9 mouse cellular contexts compared by ENCODE assay signal in the genomic region with DNA sequence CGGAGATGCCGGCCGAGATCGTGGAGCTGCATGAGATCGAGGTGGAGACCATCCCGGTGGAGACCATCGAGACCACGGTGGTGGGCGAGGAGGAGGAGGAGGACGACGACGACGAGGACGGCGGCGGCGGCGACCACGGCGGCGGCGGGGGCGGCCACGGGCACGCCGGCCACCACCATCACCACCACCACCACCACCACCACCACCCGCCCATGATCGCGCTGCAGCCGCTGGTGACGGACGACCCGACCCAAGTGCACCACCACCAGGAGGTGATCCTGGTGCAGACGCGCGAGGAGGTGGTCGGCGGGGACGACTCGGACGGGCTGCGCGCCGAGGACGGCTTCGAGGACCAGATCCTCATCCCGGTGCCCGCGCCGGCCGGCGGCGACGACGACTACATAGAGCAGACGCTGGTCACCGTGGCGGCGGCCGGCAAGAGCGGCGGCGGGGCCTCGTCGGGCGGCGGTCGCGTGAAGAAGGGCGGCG. TPM values are rescaled to one million over a fixed set of nuclear protein-coding genes. Genes with fewer than 3 reads are reported as not detected.
DNase-seq lines count a peak whose midpoint lies in the region; ATAC-seq and TF ChIP-seq lines count a peak whose summit lies in the region.
"Had no signal": no experiment of that assay in that cellular context is flagged by ENCODE, and none has a peak within 500 bp of the region (broad histone marks: within the 10 kb centered on the region; RNA-seq: fewer than 3 reads in every experiment).

No protein-coding gene starts in this region.

- peak overlapping the region; percentile 100 for H3K4me3 ChIP-seq in kidney, adult 2 months (ENCODE audit: insufficient read depth, low read depth, low read length)
- peak overlapping the region; percentile 94 for H3K4me3 ChIP-seq in liver, embryonic 11.5 days (ENCODE audit: low read depth, low read length)
- H3K4me3 ChIP-seq in neural tube, embryonic 15.5 days (replicated peaks), result peak overlapping the region; percentile 97

- TF ChIP-seq CTCF in kidney, adult 2 months (conservative IDR thresholded peaks at IDR 0.05; ENCODE audit: insufficient read depth, insufficient read length, low read depth, low read length), result no peak

- H3K4me1 ChIP-seq in kidney, adult 2 months (ENCODE audit: control insufficient read depth, insufficient read depth, low read length), result peaks cover 2% of the 10 kb centered on the region; the same call in 1 of the 2 replicates
- peaks cover 34% of the 10 kb centered on the region for H3K4me1 ChIP-seq in liver, embryonic 11.5 days (replicated peaks; ENCODE audit: control insufficient read depth, insufficient read depth, low read length)
- peaks cover 44% of the 10 kb centered on the region for H3K4me1 ChIP-seq in neural tube, embryonic 15.5 days

- WGBS in kidney, adult 2 months, result 1% methylated on average over 58 of the region's 71 CpGs
- 1% methylated on average over 60 of the region's 71 CpGs for WGBS in liver, embryonic 11.5 days
- 0% methylated on average over 53 of the region's 71 CpGs for WGBS in neural tube, embryonic 15.5 days

- peak; percentile 38 for DNase-seq in embryo, embryonic 10 days (ENCODE audit: low spot score)
- DNase-seq in embryo, embryonic 9.5 days (ENCODE audit: extremely low spot score), result no peak
- peak; percentile 61 for DNase-seq in cerebellum, adult 11 months
- peak; percentile 11 to 32 for DNase-seq in gastrocnemius, adult 8-10 months (ENCODE audit: low spot score in 2 of 2)
- peak; percentile 21 for DNase-seq in kidney, adult 2 months
- DNase-seq in liver, embryonic 11.5 days (ENCODE audit: low spot score), result peak; percentile 44
- DNase-seq in thymus, postnatal 14 days, result peak; percentile 60

- peak overlapping the region; percentile 95 for H3K9ac ChIP-seq in liver, embryonic 11.5 days (ENCODE audit: low read depth, low read length)
- peak overlapping the region; percentile 95 for H3K9ac ChIP-seq in neural tube, embryonic 15.5 days (replicated peaks)

- peak overlapping the region; percentile 53 for H3K4me2 ChIP-seq in liver, embryonic 11.5 days
- peak overlapping the region; percentile 69 for H3K4me2 ChIP-seq in neural tube, embryonic 15.5 days

- peak overlapping the region; percentile 76 for H3K27ac ChIP-seq in kidney, adult 2 months (ENCODE audit: insufficient read depth, low read depth, low read length)
- peak overlapping the region; percentile 99 for H3K27ac ChIP-seq in liver, embryonic 11.5 days (ENCODE audit: low read depth, low read length)
- peak overlapping the region; percentile 98 for H3K27ac ChIP-seq in neural tube, embryonic 15.5 days (replicated peaks)

- TF ChIP-seq POLR2A in kidney, adult 2 months (IDR thresholded peaks at IDR 0.05; ENCODE audit: low read depth, low read length), result no peak

- no peaks in the 10 kb centered on the region for H3K27me3 ChIP-seq in kidney, adult 2 months (replicated peaks; ENCODE audit: control insufficient read depth, insufficient read depth, low read length)
- H3K27me3 ChIP-seq in liver, embryonic 11.5 days (replicated peaks; ENCODE audit: control insufficient read depth, insufficient read depth, low read length), result no peaks in the 10 kb centered on the region
- H3K27me3 ChIP-seq in neural tube, embryonic 15.5 days (replicated peaks), result no peaks in the 10 kb centered on the region

- H3K36me3 ChIP-seq in kidney, adult 2 months (ENCODE audit: control insufficient read depth, insufficient read depth, low read length), result no peaks in the 10 kb centered on the region
- no peaks in the 10 kb centered on the region for H3K36me3 ChIP-seq in liver, embryonic 11.5 days (ENCODE audit: control insufficient read depth, insufficient read depth, low read length)
- H3K36me3 ChIP-seq in neural tube, embryonic 15.5 days, result no peaks in the 10 kb centered on the region

- no peak for ATAC-seq in liver, embryonic 11.5 days (replicated peaks; ENCODE audit: low FRiP score)
- ATAC-seq in neural tube, embryonic 15.5 days (ENCODE audit: low FRiP score), result peak; percentile 0; the same call in 1 of the 2 replicates

- no peaks in the 10 kb centered on the region for H3K9me3 ChIP-seq in liver, embryonic 11.5 days (ENCODE audit: control insufficient read depth, low read length)
- no peaks in the 10 kb centered on the region for H3K9me3 ChIP-seq in neural tube, embryonic 15.5 days (replicated peaks)

RNA-seq across cellular contexts. Expression of a gene that starts 0.7 kb away (rescaled TPM):
- total RNA-seq in gastrocnemius, adult 8-10 months (2022), result 10 to 100 TPM; 26.6 to 33.0 (median 29.6) TPM
- polyA plus RNA-seq in kidney, adult 2 months (2012; rRNA removed), result 13.5 and 14.1 TPM in 2 replicates
- polyA plus RNA-seq in liver, embryonic 11.5 days (2014; fragmentation: Nextera tagmentation; extraction: Ambion mirVana), result 17.9 and 19.2 TPM in 2 replicates
- polyA plus RNA-seq in neural tube, embryonic 15.5 days (2015; fragmentation: Nextera tagmentation; extraction: Ambion mirVana), result 10.2 and 13.7 TPM in 2 replicates

RNA-seq across cellular contexts. Expression of a gene that starts 42.2 kb away (rescaled TPM):
- 10 to 100 TPM in 1 of 4 experiments, 1 to 10 TPM in 3; 8.5 to 10.5 (median 8.9) TPM for total RNA-seq in gastrocnemius, adult 8-10 months (2022)
- polyA plus RNA-seq in kidney, adult 2 months (2012; rRNA removed), result 12.7 and 14.3 TPM in 2 replicates
- polyA plus RNA-seq in liver, embryonic 11.5 days (2014; fragmentation: Nextera tagmentation; extraction: Ambion mirVana), result 2.9 and 3.9 TPM in 2 replicates
- 18.5 and 19.9 TPM in 2 replicates for polyA plus RNA-seq in neural tube, embryonic 15.5 days (2015; fragmentation: Nextera tagmentation; extraction: Ambion mirVana)
- total RNA-seq: hematopoietic stem cell, adult 5-6 weeks had no signal

RNA-seq across cellular contexts. Expression of a gene that starts 42.3 kb away (rescaled TPM):
- total RNA-seq in gastrocnemius, adult 8-10 months (2022), result 1 to 10 TPM; 4.0 to 7.5 (median 5.8) TPM
- polyA plus RNA-seq in kidney, adult 2 months (2012; rRNA removed), result 7.0 and 9.2 TPM in 2 replicates
- polyA plus RNA-seq in liver, embryonic 11.5 days (2014; fragmentation: Nextera tagmentation; extraction: Ambion mirVana), result 4.5 and 5.2 TPM in 2 replicates
- polyA plus RNA-seq in neural tube, embryonic 15.5 days (2015; fragmentation: Nextera tagmentation; extraction: Ambion mirVana), result 6.7 and 7.7 TPM in 2 replicates
